Comparison of ENCODE assay signal across 10 mouse cellular contexts in the genomic region with DNA sequence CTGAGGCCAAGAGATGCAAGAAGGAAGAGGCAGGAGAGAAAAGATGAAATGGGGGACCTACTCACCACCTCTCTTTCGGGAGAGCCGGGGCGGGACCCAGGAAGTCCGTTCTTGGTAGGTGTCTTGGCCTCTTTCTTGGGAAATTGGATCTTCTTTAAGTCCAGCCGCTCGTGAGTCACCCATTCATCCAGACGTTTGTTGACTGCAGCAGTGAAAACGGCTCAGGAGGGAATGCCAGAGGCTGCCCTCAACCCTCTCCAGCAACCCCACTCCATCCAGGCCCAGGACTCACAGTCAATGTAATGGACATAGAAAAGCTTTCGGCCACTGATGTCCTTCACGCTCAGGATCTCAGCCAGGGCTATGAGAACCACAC. TPM values are rescaled to one million over a fixed set of nuclear protein-coding genes. Genes with fewer than 3 reads are reported as not detected.
DNase-seq lines count a peak whose midpoint lies in the region; ATAC-seq and TF ChIP-seq lines count a peak whose summit lies in the region.
"Had no signal": no experiment of that assay in that cellular context is flagged by ENCODE, and none has a peak within 500 bp of the region (broad histone marks: within the 10 kb centered on the region; RNA-seq: fewer than 3 reads in every experiment).

No protein-coding gene starts in this region.

- H3K4me2 ChIP-seq in hindbrain, embryonic 15.5 days, result peak overlapping the region; percentile 72
- peak overlapping the region; percentile 61 for H3K4me2 ChIP-seq in midbrain, embryonic 16.5 days (ENCODE audit: low read length)

- peak overlapping the region; percentile 86 for H3K9ac ChIP-seq in hindbrain, embryonic 15.5 days
- peak overlapping the region; percentile 87 for H3K9ac ChIP-seq in midbrain, embryonic 16.5 days (ENCODE audit: low read depth, low read length)

- H3K36me3 ChIP-seq in hindbrain, embryonic 15.5 days, result peaks cover 41% of the 10 kb centered on the region
- peaks cover 32% of the 10 kb centered on the region for H3K36me3 ChIP-seq in midbrain, embryonic 16.5 days (ENCODE audit: control insufficient read depth, insufficient read depth, low read length)

- 55% methylated on average over 10 of the region's 10 CpGs for WGBS in hindbrain, embryonic 15.5 days
- 58% methylated on average over 10 of the region's 10 CpGs for WGBS in midbrain, embryonic 16.5 days

- no peak for DNase-seq in left cerebral cortex, adult 2 months (ENCODE audit: extremely low spot score in 1 of 2, low spot score in 2 of 2)
- DNase-seq in left cerebral cortex, postnatal 36 days (ENCODE audit: low spot score in 2 of 2), result no peak
- DNase-seq in cerebellum, postnatal 25 days, result no peak
- no peak for DNase-seq in thymus, postnatal 36 days
- DNase-seq in kidney, postnatal 25 days, result no peak

- no peak for TF ChIP-seq POLR2A in cortical plate, adult 2 months (IDR thresholded peaks at IDR 0.05; ENCODE audit: extremely low read depth, insufficient read depth, low read length)

- intact Hi-C loops in left cerebral cortex, adult 2 months (cut with DNase I), result no loop called here
- intact Hi-C loops in left cerebral cortex, postnatal 36 days (cut with DNase I), result loop anchor here (5.0 kb wide), 1 partner anchor 38 kb away; no protein-coding TSS in a partner anchor

- no peaks in the 10 kb centered on the region for H3K27me3 ChIP-seq in hindbrain, embryonic 15.5 days
- H3K27me3 ChIP-seq in midbrain, embryonic 16.5 days (ENCODE audit: control insufficient read depth, insufficient read depth, low read depth, low read length), result no peaks in the 10 kb centered on the region

- peaks cover 3% of the 10 kb centered on the region; the same call in 1 of the 2 replicates for H3K4me1 ChIP-seq in cortical plate, adult 2 months (ENCODE audit: control insufficient read depth, insufficient read depth, low read length)
- H3K4me1 ChIP-seq in hindbrain, embryonic 15.5 days (replicated peaks), result peaks cover 25% of the 10 kb centered on the region
- H3K4me1 ChIP-seq in midbrain, embryonic 16.5 days (ENCODE audit: control insufficient read depth, insufficient read depth, low read length), result peaks cover 22% of the 10 kb centered on the region

- peak overlapping the region; percentile 99 for H3K27ac ChIP-seq in left cerebral cortex, adult 2 months
- H3K27ac ChIP-seq in cortical plate, adult 2 months (ENCODE audit: insufficient read depth, low read length), result peak overlapping the region; percentile 84
- H3K27ac ChIP-seq in hindbrain, embryonic 15.5 days (replicated peaks), result peak overlapping the region; percentile 99
- H3K27ac ChIP-seq in midbrain, embryonic 16.5 days (ENCODE audit: low read length), result peak overlapping the region; percentile 99

- H3K9me3 ChIP-seq in hindbrain, embryonic 15.5 days, result no peaks in the 10 kb centered on the region
- no peaks in the 10 kb centered on the region for H3K9me3 ChIP-seq in midbrain, embryonic 16.5 days (replicated peaks; ENCODE audit: control insufficient read depth, low read length, poor library complexity, severe bottlenecking)

- no peak for ATAC-seq in hindbrain, embryonic 15.5 days (ENCODE audit: low FRiP score, low read depth)
- no peak for ATAC-seq in midbrain, embryonic 16.5 days

- no peak for TF ChIP-seq CTCF in left cerebral cortex, adult 2 months (IDR thresholded peaks at IDR 0.05)
- TF ChIP-seq CTCF in cortical plate, adult 2 months (IDR thresholded peaks at IDR 0.05; ENCODE audit: extremely low read depth, insufficient read depth, low read length), result no peak

- peak overlapping the region; percentile 65 for H3K4me3 ChIP-seq in left cerebral cortex, adult 2 months
- peak overlapping the region; percentile 99 for H3K4me3 ChIP-seq in cortical plate, adult 2 months (ENCODE audit: insufficient read depth, low read length)
- peak overlapping the region; percentile 74 for H3K4me3 ChIP-seq in hindbrain, embryonic 15.5 days
- peak overlapping the region; percentile 69 for H3K4me3 ChIP-seq in midbrain, embryonic 16.5 days (ENCODE audit: low read depth, low read length)

RNA-seq across cellular contexts. Expression of gene Kat5, which starts 0.9 kb away (rescaled TPM):
- total RNA-seq in left cerebral cortex, adult 2 months (2021), result 10 to 100 TPM; 94.3 to 99.2 TPM
- total RNA-seq in left cerebral cortex, postnatal 36 days (2021), result 100 to 1,000 TPM in 1 of 2 experiments, 10 to 100 TPM in 1; 80.4 to 105 TPM
- 111 and 115 TPM in 2 replicates for polyA plus RNA-seq in cortical plate, adult 2 months (2012; rRNA removed)
- polyA plus RNA-seq in hindbrain, embryonic 15.5 days (2015; fragmentation: Nextera tagmentation; extraction: Ambion mirVana), result 67.2 and 69.2 TPM in 2 replicates
- 82.0 and 83.1 TPM in 2 replicates for polyA plus RNA-seq in midbrain, embryonic 16.5 days (2015; fragmentation: Nextera tagmentation; extraction: Ambion mirVana)

RNA-seq across cellular contexts. Expression of gene Rnaseh2c, which starts 7.5 kb away (rescaled TPM):
- 10 to 100 TPM; 77.7 to 82.4 TPM for total RNA-seq in left cerebral cortex, adult 2 months (2021)
- 10 to 100 TPM; 73.2 to 74.8 TPM for total RNA-seq in left cerebral cortex, postnatal 36 days (2021)
- polyA plus RNA-seq in cortical plate, adult 2 months (2012; rRNA removed), result 50.2 and 61.3 TPM in 2 replicates
- polyA plus RNA-seq in hindbrain, embryonic 15.5 days (2015; fragmentation: Nextera tagmentation; extraction: Ambion mirVana), result 66.6 and 67.4 TPM in 2 replicates
- 55.5 and 58.4 TPM in 2 replicates for polyA plus RNA-seq in midbrain, embryonic 16.5 days (2015; fragmentation: Nextera tagmentation; extraction: Ambion mirVana)

RNA-seq across cellular contexts. Expression of gene Rela, which starts 28.1 kb away (rescaled TPM):
- 10 to 100 TPM; 23.4 to 25.4 TPM for total RNA-seq in left cerebral cortex, adult 2 months (2021)
- total RNA-seq in left cerebral cortex, postnatal 36 days (2021), result 10 to 100 TPM; 18.1 to 19.8 TPM
- 30.9 and 32.5 TPM in 2 replicates for polyA plus RNA-seq in cortical plate, adult 2 months (2012; rRNA removed)
- polyA plus RNA-seq in hindbrain, embryonic 15.5 days (2015; fragmentation: Nextera tagmentation; extraction: Ambion mirVana), result 34.4 and 37.8 TPM in 2 replicates
- polyA plus RNA-seq in midbrain, embryonic 16.5 days (2015; fragmentation: Nextera tagmentation; extraction: Ambion mirVana), result 30.6 and 37.7 TPM in 2 replicates

RNA-seq across cellular contexts. Expression of gene Ap5b1, which starts 41.3 kb away (rescaled TPM):
- 1 to 10 TPM; 5.4 to 6.0 TPM for total RNA-seq in left cerebral cortex, adult 2 months (2021)
- total RNA-seq in left cerebral cortex, postnatal 36 days (2021), result 1 to 10 TPM; 6.6 to 7.3 TPM
- polyA plus RNA-seq in cortical plate, adult 2 months (2012; rRNA removed), result 3.2 and 3.3 TPM in 2 replicates
- polyA plus RNA-seq in hindbrain, embryonic 15.5 days (2015; fragmentation: Nextera tagmentation; extraction: Ambion mirVana), result 3.1 and 3.7 TPM in 2 replicates
- 1.9 and 2.3 TPM in 2 replicates for polyA plus RNA-seq in midbrain, embryonic 16.5 days (2015; fragmentation: Nextera tagmentation; extraction: Ambion mirVana)

RNA-seq across cellular contexts. Expression of gene Ovol1, which starts 48.7 kb away (rescaled TPM):
- total RNA-seq in left cerebral cortex, adult 2 months (2021), result not detected
- not detected for total RNA-seq in left cerebral cortex, postnatal 36 days (2021)
- polyA plus RNA-seq in cortical plate, adult 2 months (2012; rRNA removed), result 0.02 and 0.04 TPM in 2 replicates
- polyA plus RNA-seq in hindbrain, embryonic 15.5 days (2015; fragmentation: Nextera tagmentation; extraction: Ambion mirVana), result 0.08 TPM in 1 of 2 replicates, not detected in the other
- 0.11 TPM in 1 of 2 replicates, not detected in the other for polyA plus RNA-seq in midbrain, embryonic 16.5 days (2015; fragmentation: Nextera tagmentation; extraction: Ambion mirVana)
- total RNA-seq: adrenal gland, postnatal 10 days; left cerebral cortex, adult 8-10 months had no signal
